ENCODE assay signal across 10 mouse cellular contexts in the genomic region with DNA sequence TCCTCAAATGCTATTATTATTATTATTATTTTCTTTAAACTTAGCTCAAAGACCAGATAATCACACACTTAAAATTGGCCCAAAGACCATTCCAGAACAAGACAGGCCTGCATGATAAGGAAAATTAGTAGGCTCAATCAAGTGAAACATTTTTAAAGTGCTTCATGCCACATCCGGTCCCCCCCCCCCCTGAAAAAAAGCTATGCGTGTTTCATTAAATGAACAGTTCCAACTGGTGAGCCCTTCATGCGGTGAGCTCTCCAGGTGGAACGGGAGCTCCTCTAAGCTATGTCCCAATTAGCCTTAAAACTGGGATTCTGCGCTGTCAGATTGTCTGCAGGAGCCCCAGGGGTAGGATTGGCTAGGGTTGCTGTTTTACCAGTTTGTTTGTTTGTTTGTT. TPM values are rescaled to one million over a fixed set of nuclear protein-coding genes. Genes with fewer than 3 reads are reported as not detected.
DNase-seq lines count a peak whose midpoint lies in the region; ATAC-seq and TF ChIP-seq lines count a peak whose summit lies in the region.
"Had no signal": no experiment of that assay in that cellular context is flagged by ENCODE, and none has a peak within 500 bp of the region (broad histone marks: within the 10 kb centered on the region; RNA-seq: fewer than 3 reads in every experiment).

No protein-coding gene starts in this region.

- no peaks in the 10 kb centered on the region for H3K9me3 ChIP-seq in embryonic facial prominence, embryonic 15.5 days (replicated peaks)
- H3K9me3 ChIP-seq in limb, embryonic 10.5 days (replicated peaks) = no peaks in the 10 kb centered on the region
- H3K9me3 ChIP-seq in neural tube, embryonic 12.5 days = no peaks in the 10 kb centered on the region

- H3K4me2 ChIP-seq in embryonic facial prominence, embryonic 15.5 days (replicated peaks) = peak overlapping the region; percentile 67
- peak overlapping the region; percentile 93; the same call in 1 of the 2 replicates for H3K4me2 ChIP-seq in neural tube, embryonic 12.5 days (replicated peaks)

- WGBS in embryonic facial prominence, embryonic 15.5 days = 53% methylated on average over 5 of the region's 5 CpGs
- 72% methylated on average over 5 of the region's 5 CpGs for WGBS in limb, embryonic 10.5 days
- WGBS in neural tube, embryonic 12.5 days = 79% methylated on average over 5 of the region's 5 CpGs

- ATAC-seq in embryonic facial prominence, embryonic 15.5 days (ENCODE audit: insufficient number of reproducible peaks, low FRiP score, low TSS enrichment, low read depth) = no peak
- no peak for ATAC-seq in neural tube, embryonic 12.5 days (ENCODE audit: low FRiP score, low read depth)
- ATAC-seq: Patski had no signal

- H3K4me3 ChIP-seq in layer of hippocampus, adult 2 months = peak overlapping the region; percentile 61; the same call in 1 of the 2 replicates
- peak overlapping the region; percentile 49 for H3K4me3 ChIP-seq in embryonic facial prominence, embryonic 15.5 days (replicated peaks)
- H3K4me3 ChIP-seq in limb, embryonic 10.5 days = peak overlapping the region; percentile 66; the same call in 1 of the 2 replicates
- H3K4me3 ChIP-seq in neural tube, embryonic 12.5 days = no peak overlapping the region

- H3K27me3 ChIP-seq in embryonic facial prominence, embryonic 15.5 days = no peaks in the 10 kb centered on the region
- no peaks in the 10 kb centered on the region for H3K27me3 ChIP-seq in limb, embryonic 10.5 days (ENCODE audit: low read depth, poor library complexity, severe bottlenecking)
- peaks cover 4% of the 10 kb centered on the region; the same call in 1 of the 2 replicates for H3K27me3 ChIP-seq in neural tube, embryonic 12.5 days (replicated peaks)
- H3K27me3 ChIP-seq: Patski had no signal

- peak overlapping the region; percentile 84; the same call in 1 of the 2 replicates for H3K27ac ChIP-seq in layer of hippocampus, adult 2 months
- no peak overlapping the region for H3K27ac ChIP-seq in embryonic facial prominence, embryonic 15.5 days (replicated peaks)
- no peak overlapping the region for H3K27ac ChIP-seq in limb, embryonic 10.5 days
- H3K27ac ChIP-seq in neural tube, embryonic 12.5 days = no peak overlapping the region

- TF ChIP-seq CTCF in layer of hippocampus, adult 2 months (conservative IDR thresholded peaks at IDR 0.05) = no peak

- no peak for DNase-seq in layer of hippocampus, adult 2 months (ENCODE audit: low spot score in 2 of 2)
- no peak for DNase-seq in layer of hippocampus, adult 18-20 months (ENCODE audit: low spot score in 2 of 2)
- no peak for DNase-seq in limb, embryonic 10.5 days (ENCODE audit: low spot score)
- no peak for DNase-seq in cerebellum, postnatal 4 days (ENCODE audit: low spot score in 2 of 2)
- no peak for DNase-seq in left cerebral cortex, postnatal 4 days
- no peak for DNase-seq in embryo, embryonic 10.5 days (ENCODE audit: low spot score)
- DNase-seq: cerebellum, adult 11-12 months had no signal

- no peak overlapping the region for H3K9ac ChIP-seq in embryonic facial prominence, embryonic 15.5 days
- no peak overlapping the region for H3K9ac ChIP-seq in neural tube, embryonic 12.5 days

- intact Hi-C loops in left cerebral cortex, postnatal 4 days (cut with DNase I) = no loop called here

- H3K36me3 ChIP-seq in embryonic facial prominence, embryonic 15.5 days = no peaks in the 10 kb centered on the region
- no peaks in the 10 kb centered on the region for H3K36me3 ChIP-seq in limb, embryonic 10.5 days
- H3K36me3 ChIP-seq in neural tube, embryonic 12.5 days = no peaks in the 10 kb centered on the region

- peaks cover 28% of the 10 kb centered on the region for H3K4me1 ChIP-seq in embryonic facial prominence, embryonic 15.5 days
- peaks cover 37% of the 10 kb centered on the region for H3K4me1 ChIP-seq in limb, embryonic 10.5 days
- H3K4me1 ChIP-seq in neural tube, embryonic 12.5 days = peaks cover 7% of the 10 kb centered on the region

RNA-seq across cellular contexts. Expression of gene Gm42791, which starts 21.3 kb away (rescaled TPM):
- 10 to 100 TPM; 25.2 to 25.8 TPM for total RNA-seq in layer of hippocampus, adult 2 months (2021)
- 10 to 100 TPM; 32.0 to 32.9 TPM for total RNA-seq in layer of hippocampus, adult 18-20 months (2021)
- polyA plus RNA-seq in embryonic facial prominence, embryonic 15.5 days (2015; fragmentation: Nextera tagmentation; extraction: Ambion mirVana) = 1.6 and 2.3 TPM in 2 replicates
- polyA plus RNA-seq in limb, embryonic 10.5 days (2016; fragmentation: Nextera tagmentation; extraction: Ambion mirVana) = 0.85 TPM in 1 of 2 replicates, not detected in the other
- 2.6 and 3.6 TPM in 2 replicates for polyA plus RNA-seq in neural tube, embryonic 12.5 days (2016; fragmentation: Nextera tagmentation; extraction: Ambion mirVana)
- 10 to 100 TPM in 1 of 2 experiments, 1 to 10 TPM in 1; 9.4 to 16.6 TPM for total RNA-seq in left cerebral cortex, postnatal 4 days (2021)
- polyA plus RNA-seq: Patski had no signal
